In the genomic region with DNA sequence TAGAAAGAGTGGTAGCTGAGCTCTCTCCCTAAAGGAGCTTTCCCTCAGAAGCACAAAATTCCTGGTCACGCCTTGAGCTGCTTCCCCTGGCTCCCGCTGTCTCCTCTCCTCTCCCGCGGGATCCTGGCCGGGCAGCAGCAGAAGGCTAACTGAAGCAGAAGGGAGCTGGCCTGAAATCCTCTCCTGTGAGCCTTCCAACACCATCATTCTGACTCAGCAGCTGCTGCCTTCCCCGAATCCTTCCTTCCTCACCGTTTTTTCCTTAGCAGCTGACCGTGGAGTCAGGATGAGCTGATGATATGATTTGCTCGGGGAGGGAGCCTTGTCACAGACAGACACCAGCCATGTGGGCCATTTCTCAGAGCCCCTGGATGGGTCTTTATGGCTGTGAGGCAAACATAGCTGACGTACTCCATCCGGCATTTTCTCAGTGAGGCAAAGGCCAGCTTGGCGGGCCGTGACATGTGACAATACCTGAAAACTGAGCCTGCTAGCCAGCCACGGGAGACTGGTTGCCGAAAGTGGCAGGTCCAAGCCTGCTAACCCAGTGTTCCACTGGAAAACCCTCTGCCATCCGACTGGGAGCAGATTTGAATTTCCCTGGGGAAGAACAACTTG, we compare ENCODE assay signal across 12 mouse cellular contexts. TPM values are rescaled to one million over a fixed set of nuclear protein-coding genes. Genes with fewer than 3 reads are reported as not detected.
DNase-seq lines count a peak whose midpoint lies in the region; ATAC-seq and TF ChIP-seq lines count a peak whose summit lies in the region.
"Had no signal": no experiment of that assay in that cellular context is flagged by ENCODE, and none has a peak within 500 bp of the region (broad histone marks: within the 10 kb centered on the region; RNA-seq: fewer than 3 reads in every experiment).

No protein-coding gene starts in this region.

- H3K27ac ChIP-seq in hindbrain, postnatal 0 days, result peak overlapping the region; percentile 56; the same call in 1 of the 2 replicates
- H3K27ac ChIP-seq in hindbrain, embryonic 12.5 days, result no peak overlapping the region
- 0 out of 2 replicates have a peak overlapping the region, but pooled peaks have one; percentile 6 for H3K27ac ChIP-seq in heart, embryonic 15.5 days
- H3K27ac ChIP-seq: liver, embryonic 13.5 days; neural tube, embryonic 12.5 days had no signal

- no peaks in the 10 kb centered on the region for H3K27me3 ChIP-seq in hindbrain, postnatal 0 days (ENCODE audit: insufficient read depth, low read length)
- no peaks in the 10 kb centered on the region for H3K27me3 ChIP-seq in hindbrain, embryonic 12.5 days
- no peaks in the 10 kb centered on the region for H3K27me3 ChIP-seq in E14TG2a.4 (ENCODE audit: insufficient read depth, low read length)
- H3K27me3 ChIP-seq in heart, embryonic 15.5 days, result no peaks in the 10 kb centered on the region
- H3K27me3 ChIP-seq: CH12.LX; liver, embryonic 13.5 days; neural tube, embryonic 12.5 days had no signal

- peak; percentile 52 for DNase-seq in hindbrain, postnatal 0 days (ENCODE audit: low spot score)
- peak; percentile 71 for DNase-seq in cerebellum, adult 8-10 months
- no peak for DNase-seq in right cerebral cortex, postnatal 4 days
- DNase-seq in layer of hippocampus, postnatal 36 days, result no peak
- no peak for DNase-seq in adrenal gland, postnatal 36 days
- DNase-seq: liver, embryonic 13.5 days had no signal

- H3K9ac ChIP-seq in hindbrain, postnatal 0 days (replicated peaks; ENCODE audit: low read length), result no peak overlapping the region
- H3K9ac ChIP-seq in hindbrain, embryonic 12.5 days, result no peak overlapping the region
- H3K9ac ChIP-seq in heart, embryonic 15.5 days, result no peak overlapping the region
- H3K9ac ChIP-seq: liver, embryonic 13.5 days; neural tube, embryonic 12.5 days had no signal

- no peak for ATAC-seq in hindbrain, postnatal 0 days
- no peak for ATAC-seq in hindbrain, embryonic 12.5 days (ENCODE audit: low FRiP score)
- ATAC-seq in heart, embryonic 15.5 days (replicated peaks; ENCODE audit: insufficient number of reproducible peaks, insufficient read depth, low FRiP score, low read depth), result no peak
- ATAC-seq: hindbrain, embryonic 16.5 days had no signal

- H3K9me3 ChIP-seq in hindbrain, postnatal 0 days (ENCODE audit: low read length), result no peaks in the 10 kb centered on the region
- no peaks in the 10 kb centered on the region for H3K9me3 ChIP-seq in hindbrain, embryonic 12.5 days (replicated peaks)
- no peaks in the 10 kb centered on the region for H3K9me3 ChIP-seq in E14TG2a.4 (ENCODE audit: low read length)
- H3K9me3 ChIP-seq in heart, embryonic 15.5 days (replicated peaks), result no peaks in the 10 kb centered on the region
- H3K9me3 ChIP-seq: liver, embryonic 13.5 days; neural tube, embryonic 12.5 days had no signal

- no peak overlapping the region for H3K4me3 ChIP-seq in hindbrain, postnatal 0 days (ENCODE audit: low read length)
- H3K4me3 ChIP-seq in hindbrain, embryonic 12.5 days, result no peak overlapping the region
- peak overlapping the region; percentile 55; the same call in 1 of the 2 replicates for H3K4me3 ChIP-seq in E14TG2a.4 (replicated peaks; ENCODE audit: low read length)
- no peak overlapping the region for H3K4me3 ChIP-seq in heart, embryonic 15.5 days
- H3K4me3 ChIP-seq: liver, embryonic 13.5 days; neural tube, embryonic 12.5 days had no signal

- H3K36me3 ChIP-seq in hindbrain, postnatal 0 days (ENCODE audit: insufficient read depth, low read length), result no peaks in the 10 kb centered on the region
- H3K36me3 ChIP-seq in hindbrain, embryonic 12.5 days, result no peaks in the 10 kb centered on the region
- no peaks in the 10 kb centered on the region for H3K36me3 ChIP-seq in E14TG2a.4 (ENCODE audit: insufficient read depth, low read length)
- no peaks in the 10 kb centered on the region for H3K36me3 ChIP-seq in heart, embryonic 15.5 days
- H3K36me3 ChIP-seq: liver, embryonic 13.5 days; neural tube, embryonic 12.5 days had no signal

- 48% methylated on average over 16 of the region's 16 CpGs for WGBS in hindbrain, postnatal 0 days
- 68% methylated on average over 16 of the region's 16 CpGs for WGBS in hindbrain, embryonic 12.5 days
- 49% methylated on average over 16 of the region's 16 CpGs for WGBS in heart, embryonic 15.5 days

- TF ChIP-seq CTCF in hindbrain, postnatal 0 days (IDR thresholded peaks at IDR 0.05; ENCODE audit: low read depth), result no peak
- TF ChIP-seq CTCF in E14TG2a.4 (conservative IDR thresholded peaks at IDR 0.05; ENCODE audit: low read length), result no peak; the same call in 1 of the 2 replicates

- peaks cover 29% of the 10 kb centered on the region for H3K4me1 ChIP-seq in hindbrain, postnatal 0 days (ENCODE audit: insufficient read depth, low read length)
- peaks cover 9% of the 10 kb centered on the region; the same call in 1 of the 2 replicates for H3K4me1 ChIP-seq in hindbrain, embryonic 12.5 days
- peaks cover 73% of the 10 kb centered on the region for H3K4me1 ChIP-seq in E14TG2a.4 (replicated peaks; ENCODE audit: low read depth, low read length)
- peaks cover 31% of the 10 kb centered on the region for H3K4me1 ChIP-seq in heart, embryonic 15.5 days (replicated peaks)

- no peak overlapping the region for H3K4me2 ChIP-seq in hindbrain, postnatal 0 days (ENCODE audit: low read depth, low read length)
- no peak overlapping the region for H3K4me2 ChIP-seq in hindbrain, embryonic 12.5 days (replicated peaks)
- no peak overlapping the region for H3K4me2 ChIP-seq in heart, embryonic 15.5 days
- H3K4me2 ChIP-seq: liver, embryonic 13.5 days; neural tube, embryonic 12.5 days had no signal

RNA-seq across cellular contexts. Expression of a gene that starts 6.8 kb away (rescaled TPM):
- total RNA-seq in hindbrain, postnatal 0 days (2014; rRNA removed), result 55.0 and 69.3 TPM in 2 replicates
- 38.1 and 44.4 TPM in 2 replicates for polyA plus RNA-seq in hindbrain, postnatal 0 days (2015; fragmentation: Nextera tagmentation; extraction: Ambion mirVana)
- polyA plus RNA-seq in hindbrain, embryonic 12.5 days (2016; fragmentation: Nextera tagmentation; extraction: Ambion mirVana), result 21.9 and 22.9 TPM in 2 replicates
- 19.3 and 19.9 TPM in 2 replicates for polyA plus RNA-seq in heart, embryonic 15.5 days (2015; fragmentation: Nextera tagmentation; extraction: Ambion mirVana)
- total RNA-seq in layer of hippocampus, postnatal 36 days (2021), result 10 to 100 TPM; 53.5 to 54.8 TPM
- 10 to 100 TPM; 65.2 to 70.7 TPM for total RNA-seq in adrenal gland, postnatal 36 days (2021)

RNA-seq across cellular contexts. Expression of a gene that starts 57.8 kb away (rescaled TPM):
- not detected in 2 replicates for total RNA-seq in hindbrain, postnatal 0 days (2014; rRNA removed)
- polyA plus RNA-seq in hindbrain, postnatal 0 days (2015; fragmentation: Nextera tagmentation; extraction: Ambion mirVana), result not detected in 2 replicates
- not detected in 2 replicates for polyA plus RNA-seq in hindbrain, embryonic 12.5 days (2016; fragmentation: Nextera tagmentation; extraction: Ambion mirVana)
- polyA plus RNA-seq in heart, embryonic 15.5 days (2015; fragmentation: Nextera tagmentation; extraction: Ambion mirVana), result 0.05 TPM in 1 of 2 replicates, not detected in the other
- total RNA-seq in layer of hippocampus, postnatal 36 days (2021), result not detected
- total RNA-seq in adrenal gland, postnatal 36 days (2021), result not detected
- polyA plus RNA-seq: hindbrain, embryonic 16.5 days; liver, embryonic 13.5 days; neural tube, embryonic 12.5 days had no signal

RNA-seq across cellular contexts. Expression of a gene that starts 58.0 kb away (rescaled TPM):
- total RNA-seq in hindbrain, postnatal 0 days (2014; rRNA removed), result 28.5 and 30.3 TPM in 2 replicates
- 13.4 and 14.3 TPM in 2 replicates for polyA plus RNA-seq in hindbrain, postnatal 0 days (2015; fragmentation: Nextera tagmentation; extraction: Ambion mirVana)
- 3.3 and 4.5 TPM in 2 replicates for polyA plus RNA-seq in hindbrain, embryonic 12.5 days (2016; fragmentation: Nextera tagmentation; extraction: Ambion mirVana)
- 0.59 and 1.3 TPM in 2 replicates for polyA plus RNA-seq in heart, embryonic 15.5 days (2015; fragmentation: Nextera tagmentation; extraction: Ambion mirVana)
- total RNA-seq in layer of hippocampus, postnatal 36 days (2021), result 10 to 100 TPM; 12.8 to 15.0 TPM
- total RNA-seq in adrenal gland, postnatal 36 days (2021), result 1 to 10 TPM; 3.1 to 5.1 TPM

Comparison
In these comparisons a context has a peak if more than half of its experiments do, and no peak if none do; other contexts are left out.
1. DNase-seq: peak in hindbrain, postnatal 0 days (single experiment) and cerebellum, adult 8-10 months (single experiment); none in right cerebral cortex, postnatal 4 days (single experiment), layer of hippocampus, postnatal 36 days (0 of 2) and adrenal gland, postnatal 36 days (0 of 2).